Mouse (Mus musculus) megakaryocyte, embryonic 14.5 days (primary cell): ENCODE measurements around the gene Txn2.

Experiments
- FLI1 ChIP-seq: IDR thresholded peaks from 2 replicates; pipeline ENCODE4 v1.6.1; 2012; ENCODE audit warnings: low read length, inconsistent platforms, mixed read lengths
- GATA1 ChIP-seq: IDR thresholded peaks from 3 replicates; pipeline ENCODE4 v1.6.1; 2012; ENCODE audit warnings: mixed read lengths, low read length, inconsistent platforms, borderline replicate concordance

DNA sequence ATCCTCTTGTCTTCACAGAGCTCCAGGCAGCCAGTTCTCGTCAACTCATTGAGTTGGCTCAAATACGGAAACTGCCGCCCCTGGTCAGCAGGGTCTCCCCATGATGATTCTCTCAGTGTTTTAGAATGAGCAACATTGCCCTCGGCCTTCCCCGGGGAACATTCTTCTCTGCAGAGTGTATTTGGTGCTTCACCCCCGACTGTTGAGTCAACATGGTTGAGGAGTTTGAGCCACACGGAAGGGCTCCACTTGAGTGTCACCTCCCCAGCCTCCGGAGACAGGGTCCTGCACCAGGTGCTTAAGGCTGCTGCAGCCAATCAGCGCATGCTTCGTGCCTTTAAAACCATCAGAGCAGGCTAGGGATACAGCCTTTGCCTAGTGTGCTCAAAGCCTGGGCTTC lies 35.5 kb downstream of the Txn2 start:
- TF ChIP-seq GATA1 (no peak), FLI1 (no peak)
